Mouse (Mus musculus): ENCODE data around the gene Cuta. TPM values are rescaled to one million over a fixed set of nuclear protein-coding genes. Genes with fewer than 3 reads are reported as not detected.
"Not testable (repeated sequence)": the region's sequence is repeated elsewhere in the genome, so short reads cannot be mapped to it uniquely, and the experiment has no call there.

Gene Cuta
- 44.4 and 44.9 TPM in 2 replicates for total RNA-seq (2014; rRNA removed)
- 147 and 158 TPM in 2 replicates for polyA plus RNA-seq (2015; fragmentation: Nextera tagmentation; extraction: Ambion mirVana)

DNA sequence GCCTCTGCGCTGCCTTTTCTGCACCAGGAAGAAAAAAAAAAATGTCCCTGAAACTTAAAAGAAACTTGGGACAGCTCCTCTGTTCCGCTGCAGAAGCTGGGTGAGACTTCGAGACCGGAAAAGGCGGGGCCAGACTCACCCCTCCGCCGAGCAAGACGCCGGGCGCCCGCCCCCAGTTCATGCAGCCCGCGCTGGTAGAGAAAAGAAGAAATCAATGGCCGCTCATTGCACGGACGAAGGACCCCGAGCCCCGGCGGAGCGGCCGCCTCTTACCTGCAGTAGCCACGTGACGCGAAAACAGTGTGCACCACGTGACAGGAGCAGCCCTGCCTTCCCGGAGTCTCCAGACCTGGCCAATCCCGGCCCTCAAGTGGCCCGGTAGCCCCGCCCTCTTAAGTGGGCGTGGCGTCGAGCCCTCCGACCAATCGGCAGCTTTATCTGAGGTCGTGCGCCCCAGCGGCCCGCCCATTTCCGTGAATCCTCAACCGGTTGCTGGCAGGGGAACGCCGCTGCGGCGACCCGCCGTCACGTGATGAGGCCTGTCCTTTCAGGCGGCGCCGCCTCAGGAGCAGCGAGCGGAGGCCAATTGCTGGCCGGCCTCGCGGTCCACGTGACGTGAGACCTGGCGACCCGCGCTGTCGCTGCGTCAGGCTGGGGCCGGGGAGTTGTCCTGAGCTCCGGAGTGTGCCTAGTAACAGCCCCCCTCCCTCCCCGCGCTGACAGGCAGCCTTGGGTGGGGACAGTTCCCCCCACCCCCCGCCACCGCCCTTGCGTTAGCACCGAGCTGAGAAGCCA, at the start of gene Cuta:
Cuta (minus strand) TSS at position 392 of the 795 bp plus-strand sequence.
- no peaks in the 10 kb centered on the region for H3K9me3 ChIP-seq (ENCODE audit: low read length)
- TF ChIP-seq CTCF (IDR thresholded peaks at IDR 0.05; ENCODE audit: low read depth), result no peak

DNA sequence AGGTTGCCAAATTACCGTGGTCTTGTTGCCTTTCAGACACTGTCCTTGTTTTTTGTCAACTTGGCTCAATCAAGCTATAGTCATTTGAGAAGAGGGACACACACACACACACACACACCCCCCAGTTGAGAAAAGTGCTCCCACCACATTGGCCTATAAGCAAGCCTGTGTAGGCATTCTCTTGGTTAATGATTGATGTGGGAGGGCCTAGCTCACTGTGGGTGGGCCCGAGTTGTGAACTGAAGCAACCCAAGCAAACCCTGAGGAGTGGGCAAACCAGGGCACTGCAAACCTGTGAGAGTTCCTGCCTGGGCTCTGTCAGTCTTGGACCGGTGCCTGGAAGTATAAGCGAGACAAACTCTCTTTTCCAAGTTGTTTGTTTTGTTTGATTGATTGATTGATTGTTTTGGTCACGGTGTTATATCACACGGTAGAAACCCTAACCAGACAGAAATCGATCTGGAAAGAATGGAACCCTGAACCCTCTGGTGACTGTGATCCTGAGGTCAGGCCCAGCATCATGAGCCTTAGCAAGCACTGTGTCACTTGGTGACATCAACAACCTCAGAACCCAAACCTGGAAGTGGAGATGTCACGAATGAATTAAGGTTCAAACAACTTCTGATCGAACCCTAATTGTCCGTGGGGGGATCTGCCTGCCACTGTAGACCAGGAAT, 46.3 kb upstream of the Cuta start:
- H3K36me3 ChIP-seq (ENCODE audit: insufficient read depth), result no peaks in the 10 kb centered on the region
- H3K9ac ChIP-seq, result no peak overlapping the region
- H3K27ac ChIP-seq (ENCODE audit: low read depth, low read length), result no peak overlapping the region
- 90% methylated on average over 10 of the region's 10 CpGs for WGBS
- no peaks in the 10 kb centered on the region for H3K4me1 ChIP-seq (ENCODE audit: insufficient read depth)
- H3K9me3 ChIP-seq (ENCODE audit: low read length), result no peaks in the 10 kb centered on the region
- ATAC-seq, result no peak
- H3K4me2 ChIP-seq (ENCODE audit: low read depth), result no peak overlapping the region
- no peak for DNase-seq
- H3K4me3 ChIP-seq (ENCODE audit: low read depth, low read length), result no peak overlapping the region
- TF ChIP-seq CTCF (IDR thresholded peaks at IDR 0.05; ENCODE audit: low read depth), result no peak
- H3K27me3 ChIP-seq (ENCODE audit: insufficient read depth, low read length), result no peaks in the 10 kb centered on the region

More for the DNA sequence above, at the start of gene Cuta:
- peaks cover 25% of the 10 kb centered on the region for H3K36me3 ChIP-seq (ENCODE audit: insufficient read depth)
- peaks cover 14% of the 10 kb centered on the region for H3K4me1 ChIP-seq (ENCODE audit: insufficient read depth)
- ATAC-seq, result peak; percentile 95
- no peaks in the 10 kb centered on the region for H3K27me3 ChIP-seq (ENCODE audit: insufficient read depth, low read length)
- WGBS, result 2% methylated on average over 69 of the region's 70 CpGs
- peak within 1 kb of the TSS; percentile 93 for H3K27ac ChIP-seq (ENCODE audit: low read depth, low read length)
- peak within 1 kb of the TSS; percentile 47 for H3K4me3 ChIP-seq (ENCODE audit: low read depth, low read length)
- peak within 1 kb of the TSS; percentile 97 for H3K4me2 ChIP-seq (ENCODE audit: low read depth)
- H3K9ac ChIP-seq, result peak within 1 kb of the TSS; percentile 64
- peak; percentile 100 for DNase-seq

DNA sequence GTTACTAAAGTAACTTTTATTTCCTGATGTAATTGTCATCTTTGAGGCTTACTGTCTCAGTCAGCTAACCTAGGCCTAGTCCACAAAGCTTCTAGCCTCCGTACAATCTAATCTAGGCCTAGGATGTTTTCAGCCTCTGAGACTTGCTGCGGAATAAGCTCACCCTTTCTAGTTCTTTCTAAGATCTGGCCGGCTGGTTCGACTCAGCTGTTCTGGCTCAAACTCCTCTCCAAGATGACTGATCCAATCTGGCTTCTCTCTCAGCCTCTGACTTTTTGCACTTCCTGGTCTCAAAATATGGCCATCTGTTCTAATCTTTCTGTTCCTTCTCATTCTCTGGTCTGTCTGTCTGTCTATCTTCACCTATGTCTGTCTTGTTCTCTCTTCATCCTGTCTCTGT, 44.0 kb upstream of the Cuta start:
- Histone ChIP-seq H3K4me1 (ENCODE audit: insufficient read depth) (no peaks in the 10 kb centered on the region), H3K9ac (no peak overlapping the region), H3K27ac (ENCODE audit: low read depth, low read length) (no peak overlapping the region), H3K36me3 (ENCODE audit: insufficient read depth) (peaks cover 11% of the 10 kb centered on the region; the same call in 1 of the 2 replicates), H3K9me3 (ENCODE audit: low read length) (no peaks in the 10 kb centered on the region), H3K4me3 (ENCODE audit: low read depth, low read length) (no peak overlapping the region), H3K4me2 (ENCODE audit: low read depth) (no peak overlapping the region), H3K27me3 (ENCODE audit: insufficient read depth, low read length) (no peaks in the 10 kb centered on the region)
- DNase-seq, result no peak
- no peak for ATAC-seq
- 90% methylated on average over 4 of the region's 4 CpGs for WGBS
- no peak for TF ChIP-seq CTCF (IDR thresholded peaks at IDR 0.05; ENCODE audit: low read depth)

DNA sequence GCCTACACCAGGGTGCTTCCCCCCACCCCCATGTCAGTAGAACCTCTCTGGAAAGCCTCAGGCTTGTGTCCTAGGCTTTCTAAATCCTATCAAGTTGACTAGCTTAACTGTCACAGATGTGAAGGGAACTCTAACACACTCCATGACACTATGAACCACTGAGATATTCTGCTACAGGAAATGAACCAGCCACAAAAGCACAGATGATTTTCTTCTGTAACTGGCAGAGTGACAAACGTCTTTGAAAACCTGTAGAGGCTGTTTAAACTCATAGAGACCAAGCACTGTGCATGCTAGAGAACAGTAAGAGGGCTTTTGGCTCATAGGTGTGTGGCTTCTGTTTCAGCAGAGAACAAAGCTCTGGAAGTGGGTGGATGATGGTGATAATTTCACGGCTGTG, 41.7 kb upstream of the Cuta start:
- no peak overlapping the region for H3K9ac ChIP-seq
- 77% methylated on average over 2 of the region's 2 CpGs for WGBS

DNA sequence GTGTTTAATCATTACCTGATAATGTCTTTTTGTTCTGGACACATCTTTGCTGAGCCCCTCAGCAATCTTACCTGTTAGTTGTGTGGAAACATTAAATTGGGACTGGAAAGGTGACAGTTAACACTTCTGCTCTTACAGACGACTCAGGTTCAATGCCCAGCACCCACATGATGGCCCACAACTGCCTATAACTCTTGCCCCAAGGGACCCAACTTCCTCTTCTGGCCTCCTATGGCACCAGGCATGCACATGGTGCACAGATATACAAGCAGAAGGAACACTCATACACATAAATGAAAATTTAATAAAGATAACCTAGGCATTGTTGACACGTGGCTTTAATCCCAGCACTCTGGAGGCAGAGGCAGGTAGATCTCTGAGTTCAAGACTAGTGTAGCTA, 40.1 kb upstream of the Cuta start:
- Histone ChIP-seq H3K9me3 (ENCODE audit: low read length) (no peaks in the 10 kb centered on the region), H3K27ac (ENCODE audit: low read depth, low read length) (no peak overlapping the region), H3K27me3 (ENCODE audit: insufficient read depth, low read length) (no peaks in the 10 kb centered on the region), H3K9ac (no peak overlapping the region), H3K4me3 (ENCODE audit: low read depth, low read length) (no peak overlapping the region), H3K36me3 (ENCODE audit: insufficient read depth) (peaks cover 35% of the 10 kb centered on the region), H3K4me1 (ENCODE audit: insufficient read depth) (no peaks in the 10 kb centered on the region), H3K4me2 (ENCODE audit: low read depth) (no peak overlapping the region)
- no peak for DNase-seq
- no peak for TF ChIP-seq CTCF (IDR thresholded peaks at IDR 0.05; ENCODE audit: low read depth)
- ATAC-seq, result no peak
- 85% methylated on average over 2 of the region's 2 CpGs for WGBS

More for the DNA sequence above, 41.7 kb upstream of the Cuta start:
- no peaks in the 10 kb centered on the region for H3K4me1 ChIP-seq (ENCODE audit: insufficient read depth)
- H3K4me3 ChIP-seq (ENCODE audit: low read depth, low read length), result no peak overlapping the region
- no peak for TF ChIP-seq CTCF (IDR thresholded peaks at IDR 0.05; ENCODE audit: low read depth)
- H3K36me3 ChIP-seq (ENCODE audit: insufficient read depth), result peaks cover 21% of the 10 kb centered on the region
- ATAC-seq (no peak), DNase-seq (no peak)
- no peaks in the 10 kb centered on the region for H3K9me3 ChIP-seq (ENCODE audit: low read length)
- no peak overlapping the region for H3K27ac ChIP-seq (ENCODE audit: low read depth, low read length)
- H3K27me3 ChIP-seq (ENCODE audit: insufficient read depth, low read length), result no peaks in the 10 kb centered on the region
- no peak overlapping the region for H3K4me2 ChIP-seq (ENCODE audit: low read depth)

DNA sequence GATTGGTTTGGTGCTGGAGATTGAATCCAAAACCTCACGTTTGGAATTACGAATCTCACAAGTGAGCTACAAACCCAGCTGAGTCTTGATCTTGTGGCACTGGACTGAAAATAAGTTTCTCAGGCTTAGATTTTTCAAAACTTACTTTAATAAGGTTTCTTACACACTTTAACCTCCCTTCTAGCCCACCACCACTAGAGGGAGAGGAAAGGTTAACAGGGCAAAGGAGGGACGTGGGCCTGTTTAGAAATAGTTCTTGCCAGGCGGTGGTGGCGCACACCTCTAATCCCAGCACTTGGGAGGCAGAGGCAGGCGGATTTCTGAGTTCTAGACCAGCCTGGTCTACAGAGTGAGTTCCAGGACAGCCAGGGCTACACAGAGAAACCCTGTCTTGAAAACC, 38.0 kb upstream of the Cuta start:
- H3K9me3 ChIP-seq (ENCODE audit: low read length); H3K4me1 ChIP-seq (ENCODE audit: insufficient read depth); DNase-seq; H3K9ac ChIP-seq; H3K4me2 ChIP-seq (ENCODE audit: low read depth); H3K27me3 ChIP-seq (ENCODE audit: insufficient read depth, low read length); H3K4me3 ChIP-seq (ENCODE audit: low read depth, low read length); H3K27ac ChIP-seq (ENCODE audit: low read depth, low read length); ATAC-seq: not testable (repeated sequence)
- WGBS, result 83% methylated on average over 6 of the region's 6 CpGs
- H3K36me3 ChIP-seq (ENCODE audit: insufficient read depth), result peaks cover 35% of the 10 kb centered on the region

- Histone ChIP-seq H3K4me1 (ENCODE audit: insufficient read depth) (no peaks in the 10 kb centered on the region), H3K27ac (ENCODE audit: low read depth, low read length) (no peak overlapping the region)
- ATAC-seq, result no peak
These were observed 36.0 kb upstream of the Cuta start for GRCm38 (mm10) chr17:26975415-26975814.

More at GRCm38 (mm10) chr17:26975415-26975814, 36.0 kb upstream of the Cuta start:
- no peak for DNase-seq
- Histone ChIP-seq H3K9me3 (ENCODE audit: low read length) (no peaks in the 10 kb centered on the region), H3K27me3 (ENCODE audit: insufficient read depth, low read length) (no peaks in the 10 kb centered on the region), H3K9ac (no peak overlapping the region), H3K36me3 (ENCODE audit: insufficient read depth) (peaks cover 45% of the 10 kb centered on the region), H3K4me3 (ENCODE audit: low read depth, low read length) (no peak overlapping the region), H3K4me2 (ENCODE audit: low read depth) (no peak overlapping the region)
- TF ChIP-seq CTCF (IDR thresholded peaks at IDR 0.05; ENCODE audit: low read depth), result peak; percentile 48
